Mouse (Mus musculus) heart, adult 2 months (tissue): Measurements from ENCODE around the gene Sema3f. TPM values are rescaled to one million over a fixed set of nuclear protein-coding genes. Genes with fewer than 3 reads are reported as not detected.
"Not testable (repeated sequence)": the region's sequence is repeated elsewhere in the genome, so short reads cannot be mapped to it uniquely, and the experiment has no call there.

ENCODE experiments used
- DNase-seq, 2 experiments: peaks; one replicate each; pipeline ENCODE4 v3.0.0; 2021
- H3K27ac ChIP-seq: fragments of 200-600 bp; 2 replicates; pipeline ENCODE4 v1.8.1; 2022
- H3K27me3 ChIP-seq: fragments of 200-500 bp; 2 replicates; pipeline ENCODE4 v1.6.1; 2012; ENCODE audit warnings: mild to moderate bottlenecking, low read length, inconsistent platforms, mixed read lengths; ENCODE audit not compliant: control insufficient read depth, insufficient read depth
- H3K36me3 ChIP-seq: fragments of 200-500 bp; 2 replicates; pipeline ENCODE4 v1.6.1; 2012; ENCODE audit warnings: low read length, inconsistent platforms; ENCODE audit not compliant: control insufficient read depth, insufficient read depth
- H3K4me1 ChIP-seq: fragments of 200-500 bp; 2 replicates; pipeline ENCODE4 v1.6.1; 2011; ENCODE audit warnings: low read length; ENCODE audit not compliant: control insufficient read depth, insufficient read depth
- H3K4me3 ChIP-seq: fragments of 200-600 bp; 2 replicates; pipeline ENCODE4 v1.8.1; 2022
- H3K79me2 ChIP-seq: fragments of 200-500 bp; replicated peaks from 2 replicates; pipeline ENCODE4 v1.6.1; 2012; ENCODE audit warnings: mild to moderate bottlenecking, inconsistent platforms, low read length, moderate library complexity, mixed read lengths; ENCODE audit not compliant: control insufficient read depth, insufficient read depth
- H3K9ac ChIP-seq: fragments of 200-500 bp; 2 replicates; pipeline ENCODE4 v1.6.1; 2012; ENCODE audit warnings: low read depth, mild to moderate bottlenecking, control low read depth, inconsistent platforms, low read length, mixed read lengths
- CTCF ChIP-seq: fragments of 200-600 bp; IDR thresholded peaks from 2 replicates; pipeline ENCODE4 v1.8.1; 2022; ENCODE audit warnings: antibody characterized with exemption, mild to moderate bottlenecking, moderate library complexity
- EP300 ChIP-seq: fragments of 200-500 bp; IDR thresholded peaks from 2 replicates; pipeline ENCODE4 v1.6.1; 2011; ENCODE audit warnings: low read depth, low read length, control low read depth; ENCODE audit not compliant: insufficient read depth
- POLR2A ChIP-seq: fragments of 200-500 bp; IDR thresholded peaks from 2 replicates; pipeline ENCODE4 v1.6.1; 2011; ENCODE audit warnings: mild to moderate bottlenecking, low read depth, low read length, control low read depth; ENCODE audit not compliant: insufficient read depth
- WGBS: fragments of 180-500 bp; shearing (Covaris S2); methylation state at CpG from one replicate; pipeline ENCODE4 v1.1.7; 2018; 5-methylcytosine and 5-hydroxymethylcytosine counted together
- intact Hi-C: fragments of 180-260 bp; cut with DNase I; formaldehyde crosslinking; loops from one replicate; pipeline ENCODE4 v1.15.1; 2025
- polyA plus RNA-seq: library from polyadenylated mRNA; depleted of rRNA; stranded (reverse); fragments of >200 nt; gene quantifications from 2 replicates; pipeline ENCODE4 v1.2.3, GENCODE M21; 2012
- total RNA-seq, 2 experiments: library from RNA; stranded (reverse); gene quantifications; 2 replicates each; pipeline ENCODE4 v1.2.3; 2021

The Sema3f gene
- total and polyA plus RNA-seq, 3 experiments = 13.4 to 31.8 (median 16.8) TPM

DNA sequence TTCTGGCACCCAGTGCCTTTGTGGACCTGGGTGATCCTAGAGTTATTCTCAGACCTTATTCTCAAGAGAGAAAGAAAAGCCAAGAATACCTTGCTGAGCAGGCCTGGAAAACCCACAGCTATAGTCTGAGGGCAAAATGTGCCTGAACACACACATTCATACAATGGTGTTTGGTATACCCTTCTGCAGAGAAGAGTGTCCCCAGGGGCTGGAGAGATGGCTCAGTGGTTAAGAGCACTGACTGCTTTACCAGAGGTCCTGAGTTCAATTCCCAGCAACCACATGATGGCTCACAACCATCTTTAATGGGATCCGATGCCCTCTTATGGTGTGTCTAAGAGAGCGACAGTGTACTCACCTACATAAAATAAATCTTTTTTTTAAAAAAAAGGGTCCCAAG is 31.4 kb downstream of the Sema3f start:
- DNase-seq = no peak
- TF ChIP-seq CTCF (no peak), POLR2A (no peak), EP300 (no peak)
- H3K9ac ChIP-seq = no peak overlapping the region
- no peaks in the 10 kb centered on the region for H3K36me3 ChIP-seq
- 90% methylated on average over 2 of the region's 2 CpGs for WGBS
- intact Hi-C loops = no loop called here
- H3K4me3 ChIP-seq = no peak overlapping the region
- no peaks in the 10 kb centered on the region for H3K27me3 ChIP-seq
- H3K4me1 ChIP-seq = peaks cover 3% of the 10 kb centered on the region; the same call in 1 of the 2 replicates
- no peak overlapping the region for H3K27ac ChIP-seq
- H3K79me2 ChIP-seq = no peaks in the 10 kb centered on the region

DNA sequence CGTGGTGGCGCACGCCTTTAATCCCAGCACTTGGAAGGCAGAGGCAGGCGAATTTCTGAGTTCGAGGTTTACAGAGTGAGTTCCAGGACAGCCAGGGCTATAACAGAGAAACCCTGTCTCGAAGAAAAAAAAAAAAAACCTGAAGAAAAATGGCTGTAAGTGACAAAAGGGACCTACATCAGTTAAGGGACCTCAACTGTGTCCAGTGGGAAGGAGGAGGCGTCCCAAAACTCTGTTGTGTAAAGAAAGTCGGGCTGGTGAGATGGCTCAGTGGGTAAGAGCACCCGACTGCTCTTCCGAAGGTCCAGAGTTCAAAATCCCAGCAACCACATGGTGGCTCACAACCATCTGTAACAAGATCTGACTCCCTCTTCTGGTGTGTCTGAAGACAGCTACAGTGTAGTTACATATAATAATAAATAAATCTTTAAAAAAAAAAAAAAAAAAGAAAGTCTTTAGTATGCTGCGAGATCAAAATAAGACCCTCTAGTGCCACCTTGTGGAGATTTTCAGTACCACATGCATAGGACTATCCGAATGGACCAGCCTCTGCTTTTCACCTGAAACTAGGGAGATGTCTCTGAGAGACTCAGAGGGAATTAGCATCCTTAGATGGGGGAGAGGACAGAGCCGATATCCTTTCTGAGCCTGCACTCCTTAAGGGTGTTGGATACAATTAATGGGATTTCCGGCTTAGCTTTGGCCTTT is 32.3 kb downstream of the Sema3f start:
- 38% methylated on average over 14 of the region's 14 CpGs for WGBS
- not testable (repeated sequence) for H3K4me3 ChIP-seq, H3K79me2 ChIP-seq, H3K27ac ChIP-seq, H3K9ac ChIP-seq, H3K27me3 ChIP-seq, H3K4me1 ChIP-seq, H3K36me3 ChIP-seq
- DNase-seq = peak; percentile 57 to 60
- peak; percentile 79 for TF ChIP-seq CTCF
- intact Hi-C loops = loop anchor here (2.0 kb wide), 1 partner anchor 61 kb away; no protein-coding TSS in a partner anchor

DNA sequence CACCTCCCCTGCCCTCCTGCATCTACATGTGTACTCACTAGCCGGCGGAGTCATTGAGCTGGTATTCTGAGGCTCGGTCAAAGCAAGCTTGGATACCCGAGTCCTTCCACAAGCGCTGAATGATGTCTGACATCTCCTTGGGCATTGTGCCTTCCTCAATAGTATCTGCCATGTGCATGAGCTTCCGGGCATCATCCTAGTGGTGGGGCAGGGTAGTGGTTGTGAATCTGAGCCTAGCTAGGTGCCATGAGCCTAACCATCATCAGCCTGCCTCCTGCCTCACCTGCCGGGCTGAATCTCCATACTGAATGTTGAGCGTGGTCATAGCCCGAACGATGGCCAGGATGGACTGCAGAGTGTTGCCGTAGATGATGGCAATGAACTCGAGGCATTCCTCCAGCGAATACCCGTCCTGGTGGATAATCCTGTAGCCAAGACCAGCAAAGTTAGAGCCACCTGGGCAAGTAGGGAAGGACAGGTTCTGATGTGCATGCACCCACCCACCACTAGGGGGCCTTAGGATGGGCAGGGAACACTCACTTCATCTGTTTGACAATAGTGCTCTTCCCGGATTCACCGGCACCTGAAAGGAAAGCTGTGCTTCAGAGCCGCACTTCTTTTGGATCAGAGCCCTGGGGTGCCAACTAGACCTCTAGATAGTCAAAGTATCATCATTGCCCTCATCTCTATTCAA is 33.0 kb downstream of the Sema3f start:
- H3K9ac ChIP-seq = no peak overlapping the region
- no peak overlapping the region for H3K4me3 ChIP-seq
- no peaks in the 10 kb centered on the region for H3K27me3 ChIP-seq
- peaks cover 3% of the 10 kb centered on the region; the same call in 1 of the 2 replicates for H3K4me1 ChIP-seq
- no peaks in the 10 kb centered on the region for H3K79me2 ChIP-seq
- intact Hi-C loops = loop anchor here (2.0 kb wide), 1 partner anchor 62 kb away; no protein-coding TSS in a partner anchor
- 15% methylated on average over 17 of the region's 17 CpGs for WGBS
- peak; percentile 76 for TF ChIP-seq CTCF
- TF ChIP-seq POLR2A = no peak
- TF ChIP-seq EP300 = 0 out of 2 replicates have a peak, but pooled peaks have one; percentile 53
- no peaks in the 10 kb centered on the region for H3K36me3 ChIP-seq
- peak in 1 of 2 experiments; percentile 51 for DNase-seq
- H3K27ac ChIP-seq = no peak overlapping the region

GRCm38 (mm10) chr9:107676302-107676701 is 34.0 kb downstream of the Sema3f start:
- no peaks in the 10 kb centered on the region for H3K79me2 ChIP-seq
- WGBS = 1% methylated on average over 25 of the region's 25 CpGs
- DNase-seq = no peak
- H3K4me3 ChIP-seq = peak overlapping the region; percentile 19; the same call in 1 of the 2 replicates
- no peak for TF ChIP-seq CTCF
- no peak for TF ChIP-seq POLR2A
- no peak for TF ChIP-seq EP300
- no peaks in the 10 kb centered on the region for H3K36me3 ChIP-seq
- peaks cover 3% of the 10 kb centered on the region; the same call in 1 of the 2 replicates for H3K4me1 ChIP-seq
- no peak overlapping the region for H3K27ac ChIP-seq
- intact Hi-C loops = loop anchor here (1.0 to 2.0 kb wide), 3 partner anchors 31 to 74 kb away; no protein-coding TSS in a partner anchor
- H3K27me3 ChIP-seq = no peaks in the 10 kb centered on the region
- H3K9ac ChIP-seq = no peak overlapping the region

DNA sequence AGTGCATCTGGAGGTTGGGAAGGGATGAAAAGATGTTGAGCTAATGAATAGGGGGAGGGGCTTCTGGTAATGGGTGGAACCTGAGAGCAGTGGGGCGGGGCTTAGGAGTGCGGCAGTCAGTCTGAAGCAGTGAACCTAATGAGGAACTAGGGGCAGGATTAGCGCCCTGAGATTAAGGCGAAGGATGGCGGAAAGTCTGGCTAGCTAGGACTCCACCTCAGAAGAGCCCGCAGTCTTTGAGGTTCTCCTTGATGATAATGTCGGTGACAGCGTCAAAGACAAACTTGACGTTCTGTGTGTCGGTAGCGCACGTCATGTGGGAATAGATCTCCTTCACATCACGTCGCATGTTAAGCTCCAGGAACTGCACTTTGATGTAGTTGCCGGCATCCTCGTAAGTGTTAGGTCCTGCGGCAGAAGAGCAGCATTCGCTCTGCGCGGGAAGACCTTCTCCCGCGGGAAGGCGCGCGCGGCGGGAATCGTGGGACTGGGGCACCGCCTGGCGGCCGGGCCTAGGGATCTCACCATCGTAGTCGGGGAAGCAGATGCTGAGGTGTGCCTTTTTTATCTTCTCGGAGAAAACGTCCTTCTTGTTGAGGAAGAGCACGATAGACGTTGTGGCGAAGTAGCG is 34.5 kb downstream of the Sema3f start:
- H3K79me2 ChIP-seq = no peaks in the 10 kb centered on the region
- intact Hi-C loops = loop anchor here (1.0 to 2.0 kb wide), 3 partner anchors 30 to 73 kb away; no protein-coding TSS in a partner anchor
- H3K36me3 ChIP-seq = no peaks in the 10 kb centered on the region
- no peaks in the 10 kb centered on the region for H3K27me3 ChIP-seq
- WGBS = 2% methylated on average over 39 of the region's 39 CpGs
- H3K9ac ChIP-seq = no peak overlapping the region
- no peak overlapping the region for H3K27ac ChIP-seq
- TF ChIP-seq CTCF (peak; percentile 97), EP300 (peak; percentile 74), POLR2A (no peak)
- peak; percentile 75 to 88 for DNase-seq
- H3K4me1 ChIP-seq = peaks cover 3% of the 10 kb centered on the region; the same call in 1 of the 2 replicates
- H3K4me3 ChIP-seq = peak overlapping the region; percentile 19; the same call in 1 of the 2 replicates
